Mouse (Mus musculus) mature B cell (primary cell): ENCODE results near the gene U2af1l4.

Source experiments
- in situ Hi-C: fragments of 300-500 bp; cut with MboI; formaldehyde crosslinking; loops from 2 replicates; pipeline ENCODE4 v1.14.3; 2019

U2af1l4 gene

GRCm38 (mm10) chr7:30610043-30610442 lies 46.9 kb downstream of the U2af1l4 start:
- in situ Hi-C loops = no loop called here

DNA sequence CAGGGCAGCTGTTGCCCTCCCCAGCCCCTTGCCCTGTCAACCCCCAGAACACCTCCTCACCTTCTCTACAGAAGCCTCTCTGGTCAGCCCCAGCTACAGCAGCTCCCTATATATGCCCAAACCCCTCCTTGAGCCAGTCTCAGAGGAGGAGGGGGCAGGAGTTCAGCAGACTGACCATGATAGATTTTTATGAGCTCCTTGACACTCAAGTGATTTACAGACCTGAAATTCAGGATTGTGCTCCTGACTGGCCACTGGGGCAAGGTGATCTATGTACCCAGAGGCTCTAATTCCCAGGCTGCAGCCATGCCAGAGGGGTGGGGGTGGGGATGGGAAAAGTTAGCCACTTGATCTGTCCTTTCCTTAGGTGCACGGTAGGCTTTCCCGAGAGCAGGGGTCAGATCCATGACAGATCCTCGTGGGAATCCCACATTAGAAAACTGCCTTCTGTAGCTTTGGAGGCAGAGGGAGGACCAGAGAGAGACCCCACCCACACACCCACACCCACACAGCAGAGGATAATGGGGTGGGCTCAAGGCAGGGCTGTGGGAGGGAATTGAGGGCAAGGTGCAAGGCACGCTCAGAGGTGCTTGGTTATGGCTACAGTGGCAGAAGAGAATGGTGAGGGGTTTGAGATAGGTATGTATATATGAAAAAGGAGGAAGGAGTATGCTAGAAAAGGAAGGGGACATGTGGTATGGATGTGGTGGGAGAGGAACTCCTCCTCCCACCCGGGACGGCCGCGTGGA lies 49.7 kb downstream of the U2af1l4 start, which contains the start of gene Upk1a:
TSS of gene Upk1a (minus strand) at position 194 of the 749 bp plus-strand sequence.
- in situ Hi-C loops = no loop called here

DNA sequence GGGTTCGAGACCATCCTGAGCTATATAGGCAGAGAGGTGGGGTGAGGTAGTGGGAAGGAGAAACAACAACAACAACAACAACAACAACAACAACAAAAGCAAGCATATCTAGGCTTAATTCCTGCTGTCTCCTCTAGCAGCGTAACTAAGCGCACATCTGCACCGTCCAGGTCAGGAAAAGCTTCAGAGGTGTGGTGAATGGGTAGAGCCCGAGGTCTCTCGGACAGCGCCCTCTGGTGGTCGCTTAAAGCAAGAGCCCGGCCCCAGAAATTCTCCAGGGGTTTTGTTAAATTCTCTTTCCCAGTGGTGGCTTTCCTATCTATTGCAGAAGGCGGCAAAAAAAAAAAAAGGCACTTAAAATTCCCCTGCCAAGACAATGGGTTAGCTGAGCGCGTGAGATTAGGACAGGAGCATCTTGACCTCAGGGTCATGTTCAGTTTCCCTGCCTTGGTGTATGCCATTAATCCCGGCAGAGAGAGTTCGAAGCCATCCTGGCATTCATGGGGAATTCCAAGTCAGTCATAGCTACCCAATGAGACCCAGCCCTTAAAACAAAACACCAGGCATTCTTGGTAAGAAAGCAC lies 50.5 kb downstream of the U2af1l4 start:
- in situ Hi-C loops = no loop called here

GRCm38 (mm10) chr7:30614454-30614853 lies 51.4 kb downstream of the U2af1l4 start:
- in situ Hi-C loops = no loop called here
